Mouse (Mus musculus) bone marrow, adult 2 months (tissue): ENCODE results near the gene Nkx6-2. TPM values are rescaled to one million over a fixed set of nuclear protein-coding genes. Genes with fewer than 3 reads are reported as not detected.

Source experiments
- H3K27ac ChIP-seq: fragments of 200-500 bp; 2 replicates; pipeline ENCODE4 v1.5.1; 2012; ENCODE audit warnings: low read depth, mild to moderate bottlenecking, control low read depth, inconsistent platforms, low read length; ENCODE audit not compliant: control insufficient read depth, poor library complexity, insufficient read depth
- H3K4me1 ChIP-seq: fragments of 200-500 bp; 2 replicates; pipeline ENCODE4 v1.6.1; 2011; ENCODE audit warnings: low read length; ENCODE audit not compliant: control insufficient read depth, insufficient read depth
- H3K4me3 ChIP-seq: fragments of 200-500 bp; replicated peaks from 2 replicates; pipeline ENCODE3; 2011; ENCODE audit warnings: mild to moderate bottlenecking, low read depth, low read length, control low read depth; ENCODE audit not compliant: control insufficient read depth
- CTCF ChIP-seq: fragments of 200-500 bp; IDR thresholded peaks from 2 replicates; pipeline ENCODE4 v1.5.1; 2011; ENCODE audit warnings: low read length, control low read depth; ENCODE audit not compliant: control insufficient read depth, insufficient read depth
- POLR2A ChIP-seq: fragments of 200-500 bp; IDR thresholded peaks from 2 replicates; pipeline ENCODE4 v1.6.1; 2011; ENCODE audit warnings: low read depth, mild to moderate bottlenecking, control low read depth, low read length, borderline replicate concordance; ENCODE audit not compliant: control insufficient read depth
- WGBS: fragments of 180-500 bp; shearing (Covaris S2); methylation state at CpG from one replicate; pipeline ENCODE4 v1.1.7; 2018; 5-methylcytosine and 5-hydroxymethylcytosine counted together
- polyA plus RNA-seq: library from polyadenylated mRNA; stranded (reverse); fragments of >200 nt; gene quantifications from 2 replicates; pipeline ENCODE4 v1.2.4, GENCODE M21; 2011; ENCODE audit warnings: low replicate concordance; ENCODE audit not compliant: missing spikeins, insufficient read depth, insufficient read length

Gene Nkx6-2
- polyA plus RNA-seq, 1 experiment, result not detected

GRCm38 (mm10) chr7:139587919-139588318, 5.3 kb upstream of the Nkx6-2 start:
- 38% methylated on average over 7 of the region's 7 CpGs for WGBS
- H3K4me1 ChIP-seq, result no peaks in the 10 kb centered on the region
- H3K4me3 ChIP-seq, result no peak overlapping the region
- TF ChIP-seq POLR2A, result no peak
- TF ChIP-seq CTCF, result no peak
- H3K27ac ChIP-seq, result no peak overlapping the region

DNA sequence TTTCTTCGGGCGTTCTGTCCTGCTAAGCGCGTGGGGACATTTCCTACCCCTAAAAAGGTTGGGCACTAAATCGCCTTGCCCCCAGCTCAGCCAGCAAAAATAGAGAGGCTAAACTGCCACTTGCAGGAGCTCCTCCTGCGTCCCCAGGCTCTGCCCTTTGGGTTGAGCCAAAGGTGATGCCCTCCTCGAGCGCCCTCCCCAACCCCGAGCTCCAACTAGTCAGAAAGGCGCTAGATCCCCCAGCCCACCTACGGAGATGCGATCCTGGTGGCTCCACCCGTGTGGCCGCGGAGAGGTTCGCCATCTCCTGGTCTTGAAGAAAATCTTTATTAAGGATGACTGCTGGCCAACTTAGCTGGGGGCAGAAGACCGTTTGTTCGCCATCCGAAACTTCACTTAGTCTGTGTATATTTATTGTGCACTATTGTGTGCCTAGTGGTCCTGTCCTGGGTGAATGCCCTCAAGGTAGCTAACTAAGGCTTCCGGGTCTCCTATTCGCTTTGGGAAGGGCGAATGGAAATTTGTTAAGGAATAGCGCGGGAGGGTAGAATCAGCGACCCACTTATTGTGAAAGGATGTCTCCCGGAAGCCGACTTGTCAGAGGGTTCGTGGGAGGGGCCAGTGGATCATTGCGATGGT, 2.7 kb upstream of the Nkx6-2 start:
- Histone ChIP-seq H3K4me3 (no peak overlapping the region), H3K27ac (no peak overlapping the region), H3K4me1 (no peaks in the 10 kb centered on the region)
- TF ChIP-seq CTCF (no peak), POLR2A (no peak)
- 6% methylated on average over 29 of the region's 29 CpGs for WGBS

DNA sequence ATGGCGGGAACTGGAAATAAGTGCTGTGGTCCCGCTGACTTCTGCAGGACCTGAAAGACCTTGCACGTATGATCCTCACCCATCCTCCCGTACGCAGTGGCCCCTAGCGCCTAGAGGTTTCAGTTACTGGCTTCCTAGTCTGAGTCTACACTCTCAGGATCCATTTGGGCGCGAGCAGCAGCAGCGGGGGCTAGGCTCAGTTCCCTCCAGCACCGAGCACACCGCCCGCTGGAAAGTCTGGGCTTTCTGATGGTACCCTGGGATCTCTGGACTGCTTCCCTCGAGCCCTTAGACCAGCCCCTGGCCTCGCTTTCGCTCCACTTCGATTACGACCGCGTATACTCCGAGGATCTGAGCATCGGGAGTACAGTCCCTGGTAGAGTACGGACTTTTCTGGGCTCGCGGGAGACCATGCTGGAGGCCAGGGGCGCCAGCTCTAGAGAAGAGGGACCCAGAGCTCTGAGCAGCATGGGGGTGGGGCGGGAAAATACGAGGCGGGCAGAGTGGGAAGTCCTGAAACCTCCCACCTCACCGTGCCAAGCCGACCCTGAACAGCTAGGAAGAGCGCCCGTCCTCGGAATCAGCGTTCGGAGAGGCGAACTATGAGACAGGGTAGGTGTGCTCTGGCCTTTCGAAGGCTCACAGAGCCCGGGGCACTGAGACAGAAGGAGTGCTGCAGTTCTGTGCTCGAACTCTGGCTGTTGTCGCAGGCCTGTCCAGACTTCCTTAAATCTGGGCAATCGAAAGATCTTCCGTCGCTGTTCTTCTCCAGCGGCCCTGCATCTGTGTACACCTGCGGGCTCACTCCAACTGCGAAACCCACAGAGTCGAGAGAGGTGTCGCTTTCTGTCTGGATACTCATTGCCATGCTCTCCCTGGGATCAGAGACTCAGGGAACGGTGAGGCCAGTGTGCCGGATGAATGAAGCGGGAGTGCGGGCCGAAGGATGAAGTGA, 1.9 kb upstream of the Nkx6-2 start:
- no peak overlapping the region for H3K4me3 ChIP-seq
- H3K27ac ChIP-seq, result no peak overlapping the region
- TF ChIP-seq CTCF (no peak), POLR2A (no peak)
- H3K4me1 ChIP-seq, result no peaks in the 10 kb centered on the region
- WGBS, result 3% methylated on average over 53 of the region's 53 CpGs

- no peak overlapping the region for H3K4me3 ChIP-seq
- H3K27ac ChIP-seq, result no peak overlapping the region
- no peaks in the 10 kb centered on the region for H3K4me1 ChIP-seq
- TF ChIP-seq CTCF, result no peak
- TF ChIP-seq POLR2A, result no peak
- whole genome bisulfite sequencing, result 19% methylated on average over 17 of the region's 17 CpGs
Measured at GRCm38 (mm10) chr7:139583094-139583737, 619 bp upstream of the Nkx6-2 start.

DNA sequence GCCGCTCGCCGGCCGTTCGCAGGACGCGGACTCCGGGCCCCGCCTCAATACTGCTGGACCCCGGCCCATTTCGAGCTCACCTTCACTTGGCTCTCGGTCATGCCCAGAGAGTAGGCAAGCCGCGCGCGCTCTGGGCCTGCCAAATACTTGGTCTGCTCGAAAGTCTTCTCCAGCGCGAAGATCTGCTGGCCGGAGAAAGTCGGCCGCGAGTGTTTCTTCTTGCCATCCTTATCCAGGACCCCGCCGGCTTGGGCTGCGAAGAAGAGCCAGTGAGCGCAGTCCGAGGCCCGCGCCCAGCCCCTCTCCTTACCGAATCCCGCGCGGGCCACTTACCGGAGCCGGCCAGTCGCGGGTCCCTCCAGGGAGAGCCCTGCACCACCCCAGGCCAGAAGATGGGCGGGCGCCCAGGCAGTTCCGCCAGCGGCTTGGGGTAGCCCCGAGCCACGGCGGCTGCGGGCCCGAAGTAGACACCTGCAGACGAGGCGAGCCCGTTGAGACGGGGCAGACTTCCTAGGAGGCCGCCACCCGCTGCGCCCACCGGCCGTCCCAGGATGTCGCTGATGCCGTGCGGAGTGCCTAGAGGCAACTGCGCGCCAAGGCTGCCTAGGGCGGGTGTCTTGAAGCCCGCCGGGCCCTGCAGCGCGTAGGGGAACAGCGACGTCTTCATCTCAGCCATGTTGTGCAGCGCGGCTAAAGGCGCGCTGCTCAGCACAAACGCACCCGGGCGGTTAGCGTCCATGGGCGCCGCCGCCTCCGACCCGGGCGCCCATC, 611 bp downstream of the Nkx6-2 start:
- Histone ChIP-seq H3K4me3 (no peak overlapping the region), H3K4me1 (no peaks in the 10 kb centered on the region), H3K27ac (no peak overlapping the region)
- 4% methylated on average over 82 of the region's 82 CpGs for WGBS
- TF ChIP-seq CTCF (no peak), POLR2A (no peak)

- WGBS, result 5% methylated on average over 78 of the region's 78 CpGs
- Histone ChIP-seq H3K4me3 (no peak overlapping the region), H3K27ac (no peak overlapping the region), H3K4me1 (no peaks in the 10 kb centered on the region)
- no peak for TF ChIP-seq POLR2A
- no peak for TF ChIP-seq CTCF
Measured at GRCm38 (mm10) chr7:139580851-139581775, 1.5 kb downstream of the Nkx6-2 start.
